Mouse (Mus musculus) kidney, postnatal 25 days (tissue): ENCODE results near the gene Itm2c.

Experiments used
- DNase-seq, 2 experiments: peaks; one replicate each; pipeline ENCODE4 v3.0.0; 2021; ENCODE audit warnings: mixed read lengths in 2 of 2

Itm2c gene

GRCm38 (mm10) chr1:85894231-85894747, at the start of gene Itm2c:
Gene Itm2c, plus strand, starts transcription at chr1:85894281.
- DNase-seq: peak; percentile 92 to 93

GRCm38 (mm10) chr1:85844981-85845380, 49.1 kb upstream of the Itm2c start:
- DNase-seq: no peak

GRCm38 (mm10) chr1:85845476-85845875, 48.6 kb upstream of the Itm2c start:
- no peak for DNase-seq

- DNase-seq: no peak
Measured at GRCm38 (mm10) chr1:85849016-85849415, 45.1 kb upstream of the Itm2c start.

- no peak for DNase-seq
Measured at GRCm38 (mm10) chr1:85850851-85851250, 43.2 kb upstream of the Itm2c start.

DNA sequence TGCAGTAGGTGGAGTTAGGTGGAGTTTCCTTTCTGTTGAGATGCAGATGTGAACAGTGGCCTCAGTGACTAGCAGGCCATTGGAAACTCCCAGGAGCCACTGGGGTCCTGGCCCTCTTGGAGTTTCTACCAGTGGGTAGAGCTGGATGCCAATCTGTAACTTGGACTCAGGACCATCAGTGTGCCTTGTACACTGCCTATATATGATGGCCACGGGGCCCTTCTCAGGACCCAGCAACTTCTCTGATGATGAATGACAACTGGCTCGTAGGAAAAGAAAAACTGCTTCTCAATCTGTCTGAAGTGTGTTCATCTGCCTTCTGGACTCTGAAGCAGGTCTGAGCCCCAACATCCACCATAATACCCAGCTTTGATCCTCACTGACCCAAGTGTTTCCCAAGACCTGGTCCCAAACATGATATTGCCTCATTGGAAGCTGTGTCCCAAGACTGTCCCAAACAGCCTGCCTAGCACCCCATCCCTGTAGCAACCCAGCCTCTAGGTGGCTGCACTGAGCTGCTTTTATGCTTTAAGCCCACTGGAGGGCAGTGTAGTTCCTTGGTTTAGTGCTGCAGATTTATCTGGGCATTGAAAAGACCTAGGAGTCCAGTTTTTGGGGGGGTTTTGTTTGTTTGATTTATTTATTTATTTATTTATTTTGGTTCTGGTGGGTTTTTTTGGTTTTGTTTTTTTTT, 40.9 kb upstream of the Itm2c start:
- peak; percentile 70 to 74 for DNase-seq

DNA sequence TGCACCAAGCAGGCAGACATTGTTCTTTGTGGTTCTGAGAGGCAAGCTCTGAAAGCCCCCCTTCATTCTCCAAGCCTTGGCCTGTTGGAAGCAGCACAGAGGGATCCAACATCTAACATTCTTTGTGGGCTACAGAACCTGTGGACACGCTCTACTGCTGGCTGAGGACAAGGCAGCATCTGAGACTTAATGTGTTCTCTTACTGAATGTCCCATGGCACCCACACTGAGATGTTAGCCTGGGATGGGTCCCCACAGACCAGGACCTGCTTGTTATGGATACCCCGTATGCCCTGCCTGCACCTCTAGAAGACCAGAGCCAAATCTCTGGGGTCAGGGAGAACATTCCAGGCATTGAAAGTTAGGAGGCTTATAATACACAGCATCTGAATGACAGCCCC, 40.2 kb upstream of the Itm2c start:
- DNase-seq: no peak

GRCm38 (mm10) chr1:85854475-85854874, 39.6 kb upstream of the Itm2c start:
- DNase-seq: no peak

DNA sequence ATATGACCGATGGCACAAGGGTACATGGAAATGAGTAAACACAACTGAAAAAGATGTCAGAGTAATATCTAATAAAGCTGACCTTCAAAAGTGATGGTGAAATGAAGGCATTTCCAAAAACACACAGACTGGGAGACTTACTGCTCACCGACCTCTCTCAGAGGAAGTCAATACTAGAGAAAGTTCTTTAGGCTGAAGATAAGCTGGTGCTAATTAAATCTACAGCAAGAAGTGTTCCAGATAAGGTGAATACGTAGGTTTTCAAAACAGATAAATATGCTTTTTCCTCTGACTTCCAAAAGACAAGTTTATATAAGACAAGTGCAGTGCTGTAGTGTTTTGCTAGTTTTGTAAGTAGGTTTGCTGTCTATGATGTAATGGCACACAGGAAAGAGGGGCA, 37.8 kb upstream of the Itm2c start:
- DNase-seq: no peak

DNA sequence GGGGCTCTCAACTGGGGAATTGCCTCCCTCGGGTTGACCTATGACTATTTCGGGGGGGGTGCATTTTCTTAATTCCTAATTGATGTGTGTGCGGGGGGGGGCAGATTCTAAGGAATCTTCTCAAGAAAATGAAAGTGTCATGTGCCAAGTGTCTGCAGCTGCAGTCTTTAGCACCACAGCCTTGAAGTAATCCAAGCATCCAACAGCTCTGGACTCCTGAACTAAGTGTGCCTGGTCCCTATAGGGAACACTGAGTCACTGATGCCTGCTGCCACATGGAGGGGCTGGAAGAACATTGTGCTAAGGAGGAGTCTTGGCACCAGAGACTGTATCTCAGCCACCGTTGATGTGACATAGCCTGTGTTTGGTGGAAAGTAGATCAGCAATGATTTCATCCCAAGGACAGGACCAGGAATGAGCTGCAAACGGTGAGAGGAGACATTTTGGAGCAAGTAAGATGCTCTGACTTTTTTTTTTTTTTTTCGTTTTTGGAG, 36.8 kb upstream of the Itm2c start:
- no peak for DNase-seq

DNA sequence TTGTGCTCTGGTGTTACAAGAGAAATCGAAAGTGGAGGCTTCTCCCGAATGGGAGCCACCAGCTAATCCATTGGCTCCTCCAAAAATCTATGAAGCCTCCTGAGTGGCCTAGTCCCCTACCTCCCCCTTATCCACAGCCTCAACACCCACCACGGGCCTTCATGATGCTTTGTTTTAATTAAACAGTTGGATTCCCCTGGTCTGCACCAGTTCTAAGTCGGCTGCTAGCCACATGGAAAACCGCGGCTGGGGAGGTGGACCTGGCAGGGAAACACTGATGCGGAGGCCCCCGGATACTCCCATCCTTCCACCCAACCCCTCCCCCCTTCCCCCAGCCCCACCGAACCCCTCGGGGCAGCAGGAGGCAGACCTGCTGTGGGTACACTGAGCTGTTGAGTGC, 29.7 kb upstream of the Itm2c start:
- peak; percentile 54 to 64 for DNase-seq

GRCm38 (mm10) chr1:85870001-85870400, 24.1 kb upstream of the Itm2c start:
- DNase-seq: no peak

- DNase-seq: no peak
Measured at GRCm38 (mm10) chr1:85870546-85870945, 23.5 kb upstream of the Itm2c start.

DNA sequence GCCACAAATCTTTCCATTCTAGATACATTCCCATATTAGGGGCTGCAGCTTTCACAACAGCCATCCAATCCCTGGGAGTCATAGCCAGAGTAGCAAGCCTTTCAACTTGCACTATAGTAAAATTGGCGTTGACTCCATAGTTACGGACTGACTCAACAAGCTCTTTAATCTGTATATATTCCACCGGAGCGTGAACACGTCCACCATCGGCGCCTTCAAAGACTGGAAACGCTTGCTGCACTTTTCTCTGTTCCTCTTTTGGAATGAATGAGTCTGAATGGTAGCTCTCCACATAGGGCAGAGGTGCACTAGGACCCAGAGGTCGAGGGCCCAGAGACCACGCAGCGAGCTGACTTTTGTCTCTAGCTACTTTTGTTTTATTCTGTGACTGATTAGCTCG, 12.1 kb upstream of the Itm2c start:
- DNase-seq: no peak

- no peak for DNase-seq
Measured at GRCm38 (mm10) chr1:85887221-85887620, 6.9 kb upstream of the Itm2c start.

DNA sequence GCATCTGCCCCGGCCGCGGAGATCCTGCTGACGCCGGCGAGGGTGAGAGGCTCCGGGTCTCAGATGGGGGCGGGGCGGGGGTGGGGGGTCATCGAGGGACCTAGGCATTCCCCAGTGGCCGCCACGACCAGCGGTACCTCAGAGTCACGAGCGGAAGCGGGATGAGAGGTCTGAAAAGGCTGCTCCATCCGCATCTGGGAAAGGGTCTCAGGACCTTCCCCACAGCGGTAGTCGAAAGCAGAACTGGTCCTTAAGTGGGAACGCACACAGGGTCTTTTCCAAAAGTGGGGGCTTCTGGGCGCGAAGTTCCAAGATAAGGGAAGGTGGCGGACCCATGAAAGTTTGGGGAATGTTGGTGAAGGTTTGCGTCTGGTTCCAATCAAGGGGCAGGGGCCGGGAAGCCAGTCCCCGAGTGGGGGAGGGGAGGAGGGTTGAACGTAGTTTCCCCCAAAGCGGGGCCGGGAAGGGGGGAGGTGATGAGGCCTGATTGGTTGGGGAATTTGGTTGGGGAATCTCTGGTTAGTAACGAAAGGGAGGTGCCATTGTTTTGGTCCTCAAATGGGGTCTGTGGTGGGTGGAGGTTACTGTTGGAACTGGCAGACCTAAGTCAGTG, 773 bp downstream of the Itm2c start:
- DNase-seq: peak in 1 of 2 experiments; percentile 25

DNA sequence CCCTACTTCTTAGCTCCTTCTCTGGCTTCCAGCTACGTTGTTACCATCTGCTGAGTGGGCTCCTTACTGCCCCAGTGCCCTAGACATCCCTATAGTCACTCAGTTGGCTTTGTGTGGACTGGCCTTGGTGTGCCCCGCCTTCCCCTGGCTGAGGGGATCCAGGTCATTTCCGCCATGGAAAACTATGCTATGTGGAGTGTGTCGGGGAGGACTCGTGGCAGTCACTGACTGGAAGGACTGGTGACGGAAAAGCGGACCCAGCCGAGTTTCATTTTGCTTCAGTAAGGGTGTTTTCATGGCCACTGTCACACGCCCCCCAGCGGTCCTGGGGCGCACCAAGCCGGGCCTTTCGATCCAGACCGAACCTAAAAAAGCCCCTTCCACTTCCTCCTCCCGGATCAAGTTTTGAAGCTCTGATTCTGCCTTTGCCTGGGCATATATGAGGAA, 1.3 kb downstream of the Itm2c start:
- DNase-seq: peak; percentile 62 to 76

DNA sequence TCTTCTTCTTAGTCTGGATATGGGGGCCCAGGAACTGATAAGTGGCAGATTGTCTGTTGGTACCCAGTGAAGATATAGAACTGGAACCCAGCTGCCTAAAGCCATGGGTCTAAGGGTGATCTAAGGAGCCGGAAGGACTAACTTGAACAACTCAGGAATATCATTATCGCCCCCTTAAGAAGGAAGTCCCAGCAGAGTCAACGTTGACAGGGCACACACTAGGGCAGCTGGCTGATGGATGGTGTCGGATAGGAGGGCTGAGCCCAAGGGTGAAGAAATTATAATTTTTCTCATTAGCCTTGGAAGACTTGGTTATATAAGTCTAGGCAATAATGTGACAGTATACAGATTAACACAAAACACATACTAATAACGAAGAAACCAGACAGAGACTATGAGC, 2.0 kb downstream of the Itm2c start:
- no peak for DNase-seq

DNA sequence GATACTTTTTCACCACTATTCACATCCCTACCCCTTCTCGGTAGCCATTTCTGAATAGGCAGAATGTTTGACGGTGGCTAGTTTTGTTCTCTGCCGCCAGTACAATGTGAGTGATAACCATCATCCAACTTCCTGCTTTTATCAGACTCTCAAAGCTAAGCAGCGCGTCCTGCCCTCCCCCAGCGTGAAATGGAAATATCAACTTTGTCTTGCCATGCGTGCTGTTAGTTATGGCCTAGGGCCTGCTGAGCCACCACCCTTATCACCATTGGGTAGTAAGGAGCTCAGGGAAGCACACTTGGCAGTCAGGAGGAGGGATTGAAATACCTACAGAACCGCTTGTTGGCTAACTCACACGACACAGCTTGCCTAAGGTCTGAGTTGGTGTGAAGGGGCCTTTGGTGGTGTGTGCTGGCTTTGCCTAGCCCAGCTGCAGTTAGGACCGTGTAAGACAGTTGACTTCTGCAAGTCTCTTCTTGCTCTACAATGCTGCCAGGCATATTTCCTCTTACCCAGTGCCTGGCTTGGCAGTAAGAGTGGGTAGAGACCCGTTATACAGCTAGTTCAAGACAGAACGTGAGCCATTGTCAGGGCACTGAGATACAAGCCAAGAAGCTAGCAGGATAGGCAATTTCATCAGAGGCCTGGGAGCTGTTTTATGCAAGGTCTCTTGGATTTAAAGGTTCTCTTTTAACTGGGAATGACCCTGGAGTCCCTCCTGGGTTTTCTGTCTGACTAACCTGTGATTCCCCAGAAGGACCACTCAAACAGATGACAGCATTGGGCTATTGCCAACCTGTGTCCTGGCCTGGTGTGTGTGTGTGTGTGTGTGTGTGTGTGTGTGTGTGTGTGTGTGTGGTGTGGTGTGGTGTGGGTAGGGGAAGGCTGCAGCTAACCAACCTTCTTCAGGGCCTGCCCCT, 3.0 kb downstream of the Itm2c start:
- no peak for DNase-seq

DNA sequence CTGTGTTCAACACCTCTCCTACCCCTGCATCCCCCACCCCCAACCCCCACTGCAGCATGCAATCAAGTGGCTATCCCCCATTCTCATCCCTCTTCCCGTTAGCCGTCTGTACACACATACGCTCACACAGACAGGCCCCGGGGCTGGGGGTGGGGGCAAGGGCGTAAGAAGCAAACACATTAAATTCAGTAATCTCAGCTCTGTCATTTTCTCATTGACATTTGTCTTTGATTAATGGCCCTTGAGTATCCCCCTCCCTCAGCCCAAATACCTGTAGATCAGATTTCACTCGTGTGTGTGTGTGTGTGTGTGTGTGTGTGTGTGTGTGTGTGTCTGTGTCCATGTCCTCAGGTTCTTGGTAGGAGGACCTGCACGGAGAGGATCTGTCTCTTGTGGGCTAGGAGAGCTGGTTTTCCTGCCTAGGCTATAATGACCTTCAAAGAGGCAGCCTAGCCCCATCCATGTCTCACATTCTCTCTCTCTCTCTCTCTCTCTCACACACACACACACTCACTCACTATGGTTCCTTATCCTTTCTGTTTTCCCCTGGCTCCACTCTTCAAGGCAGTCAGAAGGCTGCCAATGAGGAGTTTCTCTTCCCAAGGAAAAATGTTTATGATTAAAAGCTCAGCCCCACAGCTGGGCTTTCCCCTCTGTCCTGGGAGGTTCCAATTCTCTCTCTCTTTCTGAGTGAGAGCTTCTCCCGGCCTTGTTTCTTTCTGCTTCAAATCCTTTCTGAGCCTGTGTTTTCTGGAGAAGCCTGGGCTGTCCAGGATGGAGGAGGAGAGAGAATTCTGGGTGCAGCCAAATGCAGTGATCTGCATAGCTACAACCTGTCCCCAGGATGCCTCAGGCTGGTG, 4.0 kb downstream of the Itm2c start:
- DNase-seq: no peak

DNA sequence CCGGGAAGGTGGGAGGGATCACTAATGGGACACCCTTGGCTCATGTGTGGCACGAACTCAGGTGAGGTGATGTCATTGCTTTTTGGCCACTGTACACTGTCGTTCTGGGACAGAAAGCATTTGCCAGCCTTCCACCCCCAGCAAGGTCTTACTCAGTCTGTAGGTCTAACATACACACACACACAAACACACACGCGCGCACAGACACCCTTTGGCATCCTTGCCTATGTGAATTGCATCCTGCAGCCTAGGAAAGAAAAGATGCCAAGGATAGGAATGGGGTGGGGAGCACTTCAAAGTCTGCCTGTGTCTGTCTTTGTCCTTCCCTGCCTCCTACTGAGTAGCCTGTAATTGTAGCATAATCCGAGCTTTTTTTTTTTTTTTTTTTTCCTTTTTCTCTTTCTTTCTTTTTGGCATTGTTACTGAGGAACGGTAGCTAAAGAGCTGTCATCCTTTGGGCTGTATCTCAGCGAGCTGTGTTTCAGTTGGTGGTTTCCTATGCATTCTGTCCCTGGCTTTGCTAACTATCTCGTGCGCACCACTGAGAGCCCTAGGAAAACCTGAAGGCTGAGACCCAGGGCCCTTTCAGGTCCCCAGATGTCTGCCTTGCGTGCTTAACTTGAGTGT, 4.8 kb downstream of the Itm2c start:
- DNase-seq: no peak

GRCm38 (mm10) chr1:85899388-85899761, 5.3 kb downstream of the Itm2c start:
- no peak for DNase-seq
